Mouse (Mus musculus) frontal cortex, postnatal 14 days (tissue): ENCODE data around the gene Bcl2.
"Not testable (repeated sequence)": the region's sequence is repeated elsewhere in the genome, so short reads cannot be mapped to it uniquely, and the experiment has no call there.

Experiments
- DNase-seq, 2 experiments: peaks; one replicate each; pipeline ENCODE4 v3.0.0; 2022; ENCODE audit warnings: low spot score in 2 of 2

Gene Bcl2

GRCm38 (mm10) chr1:106713621-106714529 lies at the start of gene Bcl2:
Gene Bcl2, minus strand, starts transcription at chr1:106714274.
- DNase-seq, result peak; percentile 50 to 62

GRCm38 (mm10) chr1:106760750-106761149 lies 46.7 kb upstream of the Bcl2 start:
- DNase-seq, result no peak

GRCm38 (mm10) chr1:106759572-106760435 lies 45.7 kb upstream of the Bcl2 start, which contains the start of gene Kdsr:
Gene Kdsr, minus strand, starts transcription at chr1:106759727.
- peak; percentile 95 to 96 for DNase-seq

- DNase-seq, result peak; percentile 15 to 22
Observed at GRCm38 (mm10) chr1:106758734-106759571, 44.9 kb upstream of the Bcl2 start.

GRCm38 (mm10) chr1:106756633-106757032 lies 42.6 kb upstream of the Bcl2 start:
- no peak for DNase-seq

GRCm38 (mm10) chr1:106752013-106752412 lies 37.9 kb upstream of the Bcl2 start:
- no peak for DNase-seq

GRCm38 (mm10) chr1:106750656-106751055 lies 36.6 kb upstream of the Bcl2 start:
- no peak for DNase-seq

GRCm38 (mm10) chr1:106748555-106749315 lies 34.7 kb upstream of the Bcl2 start:
- DNase-seq, result no peak

- DNase-seq, result no peak
Observed at GRCm38 (mm10) chr1:106742980-106743379, 28.9 kb upstream of the Bcl2 start.

- DNase-seq, result no peak
Observed at GRCm38 (mm10) chr1:106740735-106741134, 26.7 kb upstream of the Bcl2 start.

GRCm38 (mm10) chr1:106739810-106740209 lies 25.7 kb upstream of the Bcl2 start:
- no peak for DNase-seq

GRCm38 (mm10) chr1:106738092-106738491 lies 24.0 kb upstream of the Bcl2 start:
- no peak for DNase-seq

- DNase-seq, result no peak
Observed at GRCm38 (mm10) chr1:106736211-106736610, 22.1 kb upstream of the Bcl2 start.

GRCm38 (mm10) chr1:106735586-106735985 lies 21.5 kb upstream of the Bcl2 start:
- peak in 1 of 2 experiments; percentile 29 for DNase-seq

GRCm38 (mm10) chr1:106722061-106722460 lies 8.0 kb upstream of the Bcl2 start:
- no peak for DNase-seq

- DNase-seq, result not testable (repeated sequence)
Observed at GRCm38 (mm10) chr1:106717736-106718135, 3.7 kb upstream of the Bcl2 start.

- peak; percentile 52 to 77 for DNase-seq
Observed at GRCm38 (mm10) chr1:106717071-106717601, 3.1 kb upstream of the Bcl2 start.

GRCm38 (mm10) chr1:106716141-106716540 lies 2.1 kb upstream of the Bcl2 start:
- DNase-seq, result no peak

GRCm38 (mm10) chr1:106715111-106716083 lies 1.3 kb upstream of the Bcl2 start:
- DNase-seq, result no peak
